In genomic region chr17:48287276-48287675, GRCm38 (mm10) we compare ENCODE assay signal across 14 mouse cellular contexts. TPM values are rescaled to one million over a fixed set of nuclear protein-coding genes. Genes with fewer than 3 reads are reported as not detected.
DNase-seq lines count a peak whose midpoint lies in the region; ATAC-seq and TF ChIP-seq lines count a peak whose summit lies in the region.
"Had no signal": no experiment of that assay in that cellular context is flagged by ENCODE, and none has a peak within 500 bp of the region (broad histone marks: within the 10 kb centered on the region; RNA-seq: fewer than 3 reads in every experiment).

No protein-coding gene starts in this region.

- H3K79me2 ChIP-seq in heart, adult 2 months (replicated peaks; ENCODE audit: control insufficient read depth, insufficient read depth, low read length): no peaks in the 10 kb centered on the region

- TF ChIP-seq EP300 in heart, adult 2 months (IDR thresholded peaks at IDR 0.05; ENCODE audit: insufficient read depth, low read depth, low read length): no peak
- TF ChIP-seq EP300 in lung, postnatal 0 days (IDR thresholded peaks at IDR 0.05): no peak
- TF ChIP-seq EP300 in stomach, postnatal 0 days (optimal IDR thresholded peaks at IDR 0.05): no peak

- no peaks in the 10 kb centered on the region for H3K36me3 ChIP-seq in heart, adult 2 months (ENCODE audit: control insufficient read depth, insufficient read depth, low read length)
- H3K36me3 ChIP-seq in lung, postnatal 0 days (ENCODE audit: insufficient read depth, low read length): no peaks in the 10 kb centered on the region
- no peaks in the 10 kb centered on the region for H3K36me3 ChIP-seq in stomach, postnatal 0 days (ENCODE audit: control insufficient read depth, insufficient read depth, low read length)
- H3K36me3 ChIP-seq: hindbrain, embryonic 12.5 days; midbrain, embryonic 12.5 days had no signal

- intact Hi-C loops in heart, adult 2 months (cut with DNase I): no loop called here
- intact Hi-C loops in heart, postnatal 14 days (cut with DNase I): no loop called here

- H3K27ac ChIP-seq in heart, adult 2 months: no peak overlapping the region
- H3K27ac ChIP-seq in lung, postnatal 0 days (ENCODE audit: low read length): no peak overlapping the region
- H3K27ac ChIP-seq in stomach, postnatal 0 days (replicated peaks): no peak overlapping the region
- H3K27ac ChIP-seq: hindbrain, embryonic 12.5 days; midbrain, embryonic 12.5 days had no signal

- POLR2A ChIA-PET in Patski (lab: Charles Lee): no interaction called here

- no peaks in the 10 kb centered on the region for H3K9me3 ChIP-seq in lung, postnatal 0 days (ENCODE audit: low read length)
- H3K9me3 ChIP-seq in stomach, postnatal 0 days (ENCODE audit: control insufficient read depth, low read length): no peaks in the 10 kb centered on the region
- H3K9me3 ChIP-seq: hindbrain, embryonic 12.5 days had no signal

- no peak for ATAC-seq in lung, postnatal 0 days
- ATAC-seq in Patski: no peak
- ATAC-seq in stomach, postnatal 0 days (ENCODE audit: low FRiP score, low TSS enrichment): no peak
- ATAC-seq in activated CD4-positive, CD25-positive, alpha-beta regulatory T cell, adult 4 months: no peak

- no peak overlapping the region for H3K9ac ChIP-seq in heart, adult 2 months (ENCODE audit: low read depth, low read length)
- no peak overlapping the region for H3K9ac ChIP-seq in lung, postnatal 0 days (replicated peaks; ENCODE audit: low read depth)
- H3K9ac ChIP-seq in stomach, postnatal 0 days (ENCODE audit: low read length): no peak overlapping the region
- H3K9ac ChIP-seq: hindbrain, embryonic 12.5 days; midbrain, embryonic 12.5 days had no signal

- H3K4me1 ChIP-seq in heart, adult 2 months (ENCODE audit: control insufficient read depth, insufficient read depth, low read length): no peaks in the 10 kb centered on the region
- no peaks in the 10 kb centered on the region for H3K4me1 ChIP-seq in lung, postnatal 0 days (ENCODE audit: insufficient read depth, low read depth, low read length)
- no peaks in the 10 kb centered on the region for H3K4me1 ChIP-seq in stomach, postnatal 0 days (replicated peaks; ENCODE audit: control insufficient read depth, insufficient read depth)
- H3K4me1 ChIP-seq: hindbrain, embryonic 12.5 days had no signal

- no peak for TF ChIP-seq POLR2A in heart, adult 2 months (IDR thresholded peaks at IDR 0.05; ENCODE audit: insufficient read depth, low read depth, low read length)

- H3K27me3 ChIP-seq in heart, adult 2 months (ENCODE audit: control insufficient read depth, insufficient read depth, low read length): no peaks in the 10 kb centered on the region
- no peaks in the 10 kb centered on the region for H3K27me3 ChIP-seq in lung, postnatal 0 days (replicated peaks; ENCODE audit: insufficient read depth, low read length)
- peaks cover 4% of the 10 kb centered on the region for H3K27me3 ChIP-seq in Patski
- H3K27me3 ChIP-seq in stomach, postnatal 0 days (ENCODE audit: control insufficient read depth, insufficient read depth, low read length): no peaks in the 10 kb centered on the region
- H3K27me3 ChIP-seq: hindbrain, embryonic 12.5 days; midbrain, embryonic 12.5 days had no signal

- CTCF ChIA-PET in Patski (lab: Charles Lee): interaction anchor here (0.9 to 1.4 kb wide), 7 partner anchors 9 to 49 kb away, joined by 3 to 5 read pairs (median 4); no protein-coding TSS in a partner anchor

- H3K4me2 ChIP-seq in lung, postnatal 0 days (replicated peaks; ENCODE audit: low read depth, low read length): no peak overlapping the region
- H3K4me2 ChIP-seq in stomach, postnatal 0 days (replicated peaks; ENCODE audit: low read depth): no peak overlapping the region
- H3K4me2 ChIP-seq: hindbrain, embryonic 12.5 days; midbrain, embryonic 12.5 days had no signal

- in situ Hi-C loops in Patski (cut with MboI; ENCODE audit: low pct_unique_long_range_greater_than_20kb): loop anchor here (25.0 kb wide), 1 partner anchor 325 kb away; no protein-coding TSS in a partner anchor

- no peak for DNase-seq in heart, adult 2 months
- DNase-seq in heart, postnatal 14 days: no peak
- no peak for DNase-seq in lung, postnatal 0 days (ENCODE audit: low spot score)
- no peak for DNase-seq in lung, postnatal 4 days
- DNase-seq in Patski (ENCODE audit: low read depth, low spot score): no peak
- DNase-seq in stomach, postnatal 0 days (ENCODE audit: low spot score): no peak
- no peak for DNase-seq in ovary, postnatal 10 days (ENCODE audit: low spot score)
- DNase-seq: adrenal gland, postnatal 25 days; cerebellum, adult 9-11 months; heart, adult 18-20 months had no signal

- H3K4me3 ChIP-seq in heart, adult 2 months: no peak overlapping the region
- no peak overlapping the region for H3K4me3 ChIP-seq in lung, postnatal 0 days (ENCODE audit: low read depth, low read length)
- no peak overlapping the region for H3K4me3 ChIP-seq in stomach, postnatal 0 days (ENCODE audit: low read depth, low read length)
- H3K4me3 ChIP-seq: hindbrain, embryonic 12.5 days; midbrain, embryonic 12.5 days had no signal

- 57% methylated on average over 2 of the region's 2 CpGs for WGBS in heart, adult 2 months
- WGBS in lung, postnatal 0 days: 53% methylated on average over 2 of the region's 2 CpGs
- WGBS in stomach, postnatal 0 days: 67% methylated on average over 2 of the region's 2 CpGs

- TF ChIP-seq CTCF in heart, adult 2 months (IDR thresholded peaks at IDR 0.05): peak; percentile 33
- TF ChIP-seq CTCF in lung, postnatal 0 days (IDR thresholded peaks at IDR 0.05): 0 out of 2 replicates have a peak, but pooled peaks have one; percentile 31
- peak; percentile 35 for TF ChIP-seq CTCF in Patski (IDR thresholded peaks at IDR 0.05)
- peak; percentile 43 for TF ChIP-seq CTCF in stomach, postnatal 0 days (IDR thresholded peaks at IDR 0.05; ENCODE audit: low read depth)

RNA-seq across cellular contexts. Expression of gene Treml2, which starts 12.0 kb away (rescaled TPM):
- total RNA-seq in heart, adult 2 months (2021): 1 to 10 TPM in 1 of 2 experiments, under 1 TPM in 1; 0.91 to 3.1 TPM
- polyA plus RNA-seq in heart, adult 2 months (2012; rRNA removed): 1.5 and 2.4 TPM in 2 replicates
- under 1 TPM; 0.53 to 1.00 TPM for total RNA-seq in heart, postnatal 14 days (2021)
- 0.40 and 0.54 TPM in 2 replicates for polyA plus RNA-seq in lung, postnatal 0 days (2015; fragmentation: Nextera tagmentation; extraction: Ambion mirVana)
- polyA plus RNA-seq in Patski (2021): not detected
- polyA plus RNA-seq in stomach, postnatal 0 days (2015; fragmentation: Nextera tagmentation; extraction: Ambion mirVana): 0.10 TPM in 2 replicates
- 10 to 100 TPM; 16.1 to 17.1 TPM for polyA plus RNA-seq in activated CD4-positive, CD25-positive, alpha-beta regulatory T cell, adult 4 months (2017; shearing (Covaris generic))

RNA-seq across cellular contexts. Expression of gene Treml4, which starts 23.2 kb away (rescaled TPM):
- under 1 TPM in 1 of 2 experiments, not detected in 1; 0.31 TPM for total RNA-seq in heart, adult 2 months (2021)
- polyA plus RNA-seq in heart, adult 2 months (2012; rRNA removed): 0.76 and 1.9 TPM in 2 replicates
- total RNA-seq in heart, postnatal 14 days (2021): under 1 TPM in 1 of 2 experiments, not detected in 1; 0.29 TPM
- polyA plus RNA-seq in lung, postnatal 0 days (2015; fragmentation: Nextera tagmentation; extraction: Ambion mirVana): 2.2 and 2.8 TPM in 2 replicates
- not detected for polyA plus RNA-seq in Patski (2021)
- polyA plus RNA-seq in stomach, postnatal 0 days (2015; fragmentation: Nextera tagmentation; extraction: Ambion mirVana): 0.19 and 0.24 TPM in 2 replicates
- under 1 TPM in 1 of 2 experiments, not detected in 1; 0.37 TPM for polyA plus RNA-seq in activated CD4-positive, CD25-positive, alpha-beta regulatory T cell, adult 4 months (2017; shearing (Covaris generic))
- polyA plus RNA-seq: hindbrain, embryonic 12.5 days had no signal

RNA-seq across cellular contexts. Expression of gene B430306N03Rik, which starts 28.7 kb away (rescaled TPM):
- under 1 TPM; 0.14 to 0.57 TPM for total RNA-seq in heart, adult 2 months (2021)
- polyA plus RNA-seq in heart, adult 2 months (2012; rRNA removed): 0.35 and 0.55 TPM in 2 replicates
- under 1 TPM; 0.10 to 0.20 TPM for total RNA-seq in heart, postnatal 14 days (2021)
- polyA plus RNA-seq in lung, postnatal 0 days (2015; fragmentation: Nextera tagmentation; extraction: Ambion mirVana): 0.58 and 0.92 TPM in 2 replicates
- 0.03 TPM for polyA plus RNA-seq in Patski (2021)
- polyA plus RNA-seq in stomach, postnatal 0 days (2015; fragmentation: Nextera tagmentation; extraction: Ambion mirVana): 0.18 and 0.21 TPM in 2 replicates
- polyA plus RNA-seq in activated CD4-positive, CD25-positive, alpha-beta regulatory T cell, adult 4 months (2017; shearing (Covaris generic)): 1 to 10 TPM in 1 of 2 experiments, under 1 TPM in 1; 0.60 to 1.2 TPM
- polyA plus RNA-seq: hindbrain, embryonic 12.5 days had no signal

RNA-seq across cellular contexts. Expression of gene Trem3, which starts 39.7 kb away (rescaled TPM):
- total RNA-seq in heart, adult 2 months (2021): under 1 TPM in 1 of 2 experiments, not detected in 1; 0.26 TPM
- 0.23 TPM in 1 of 2 replicates, not detected in the other for polyA plus RNA-seq in heart, adult 2 months (2012; rRNA removed)
- total RNA-seq in heart, postnatal 14 days (2021): not detected
- polyA plus RNA-seq in lung, postnatal 0 days (2015; fragmentation: Nextera tagmentation; extraction: Ambion mirVana): 1.7 and 2.0 TPM in 2 replicates
- 0.06 TPM for polyA plus RNA-seq in Patski (2021)
- 0.10 TPM in 1 of 2 replicates, not detected in the other for polyA plus RNA-seq in stomach, postnatal 0 days (2015; fragmentation: Nextera tagmentation; extraction: Ambion mirVana)
- polyA plus RNA-seq in activated CD4-positive, CD25-positive, alpha-beta regulatory T cell, adult 4 months (2017; shearing (Covaris generic)): not detected
- total RNA-seq: adrenal gland, postnatal 25 days; heart, adult 18-20 months had no signal
- polyA plus RNA-seq: hindbrain, embryonic 12.5 days; limb, embryonic 14.5 days; midbrain, embryonic 12.5 days had no signal

RNA-seq across cellular contexts. Expression of gene Trem1, which starts 54.7 kb away (rescaled TPM):
- under 1 TPM in 1 of 2 experiments, not detected in 1; 0.10 TPM for total RNA-seq in heart, adult 2 months (2021)
- polyA plus RNA-seq in heart, adult 2 months (2012; rRNA removed): 0.09 and 0.10 TPM in 2 replicates
- under 1 TPM; 0.10 to 0.15 TPM for total RNA-seq in heart, postnatal 14 days (2021)
- polyA plus RNA-seq in lung, postnatal 0 days (2015; fragmentation: Nextera tagmentation; extraction: Ambion mirVana): 1.4 and 1.7 TPM in 2 replicates
- polyA plus RNA-seq in Patski (2021): not detected
- 0.05 TPM in 1 of 2 replicates, not detected in the other for polyA plus RNA-seq in stomach, postnatal 0 days (2015; fragmentation: Nextera tagmentation; extraction: Ambion mirVana)
- polyA plus RNA-seq in activated CD4-positive, CD25-positive, alpha-beta regulatory T cell, adult 4 months (2017; shearing (Covaris generic)): not detected
- total RNA-seq: adrenal gland, postnatal 25 days had no signal
